Mouse (Mus musculus): Measurements from ENCODE around the gene Rad51b. TPM values are rescaled to one million over a fixed set of nuclear protein-coding genes. Genes with fewer than 3 reads are reported as not detected.

The Rad51b gene
- polyA plus RNA-seq, 1 experiment from 2014 or later: 6.4 TPM

DNA sequence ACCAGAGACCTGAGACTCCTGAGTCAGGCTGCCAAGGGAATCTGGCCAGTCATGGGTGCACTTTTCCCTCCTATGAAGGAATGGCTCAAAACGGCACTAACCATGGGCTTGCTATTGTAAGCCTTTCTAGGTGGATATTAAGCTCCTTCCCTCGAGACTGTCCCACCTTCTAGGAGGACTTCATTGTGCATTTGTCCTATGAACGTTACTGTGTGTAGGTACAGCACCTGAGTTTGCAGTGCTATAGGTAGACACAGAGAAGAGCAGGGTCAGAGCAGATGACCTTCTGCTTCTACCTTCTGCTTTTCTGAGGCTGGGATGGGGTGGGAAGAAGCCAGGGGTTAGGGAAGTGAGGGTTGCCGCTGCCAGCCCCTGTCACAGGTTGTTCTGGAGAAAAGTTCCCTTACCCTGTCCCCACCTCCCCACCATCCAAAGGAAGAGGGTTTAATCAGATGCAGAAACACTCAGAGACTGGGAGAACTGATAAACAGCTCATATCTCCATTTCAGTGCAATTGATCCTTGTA, 329.5 kb downstream of the Rad51b start:
- Histone ChIP-seq H3K4me1 (peaks cover 50% of the 10 kb centered on the region), H3K9me3 (no peaks in the 10 kb centered on the region), H3K4me3 (no peak overlapping the region), H3K27me3 (replicated peaks; ENCODE audit: low read depth, poor library complexity, severe bottlenecking) (no peaks in the 10 kb centered on the region), H3K27ac (replicated peaks) (peak overlapping the region; percentile 60), H3K36me3 (replicated peaks) (no peaks in the 10 kb centered on the region)
- 56% methylated on average over 4 of the region's 4 CpGs for WGBS
- no peak for DNase-seq (ENCODE audit: low spot score)

DNA sequence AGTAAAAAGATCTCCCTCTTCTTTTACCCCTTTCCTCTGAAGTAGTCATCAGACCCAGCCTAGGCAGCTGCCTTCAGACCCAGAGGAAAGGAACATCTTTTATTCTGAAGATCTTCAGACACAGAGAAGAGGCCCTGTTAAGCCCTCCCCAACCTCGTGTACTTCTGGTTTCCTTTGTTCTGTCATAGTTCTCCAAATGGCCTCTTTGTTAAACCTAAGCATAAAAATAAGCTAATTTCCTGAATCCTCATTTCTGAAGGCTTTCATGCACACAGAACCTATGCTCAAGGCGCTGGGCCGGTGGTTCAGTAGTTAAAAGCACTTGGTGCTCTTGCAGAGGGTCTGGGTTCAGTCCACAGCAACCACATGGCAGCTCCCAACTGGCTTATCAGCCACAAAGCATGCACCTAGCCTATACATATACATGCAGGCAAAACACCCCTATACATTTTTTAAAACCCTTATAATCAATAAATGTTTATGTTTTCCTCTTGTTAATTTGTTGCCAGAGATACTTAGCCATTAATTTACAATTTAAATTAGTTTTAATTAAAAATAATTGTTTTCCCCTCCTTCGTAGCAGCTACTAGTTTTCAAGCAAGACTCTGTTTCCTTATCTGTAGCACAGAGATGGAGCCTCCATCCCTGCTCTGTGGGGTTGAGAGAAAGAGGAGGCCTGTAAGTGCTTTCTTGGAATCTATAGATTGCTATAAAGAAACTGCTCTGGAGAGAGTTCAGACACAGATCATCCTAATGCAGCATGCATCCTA, 330.5 kb downstream of the Rad51b start:
- Histone ChIP-seq H3K4me3 (no peak overlapping the region), H3K27ac (replicated peaks) (peak overlapping the region; percentile 80), H3K9me3 (no peaks in the 10 kb centered on the region), H3K4me1 (peaks cover 50% of the 10 kb centered on the region), H3K27me3 (replicated peaks; ENCODE audit: low read depth, poor library complexity, severe bottlenecking) (no peaks in the 10 kb centered on the region), H3K36me3 (replicated peaks) (no peaks in the 10 kb centered on the region)
- WGBS: 56% methylated on average over 4 of the region's 4 CpGs
- DNase-seq (ENCODE audit: low spot score): no peak

DNA sequence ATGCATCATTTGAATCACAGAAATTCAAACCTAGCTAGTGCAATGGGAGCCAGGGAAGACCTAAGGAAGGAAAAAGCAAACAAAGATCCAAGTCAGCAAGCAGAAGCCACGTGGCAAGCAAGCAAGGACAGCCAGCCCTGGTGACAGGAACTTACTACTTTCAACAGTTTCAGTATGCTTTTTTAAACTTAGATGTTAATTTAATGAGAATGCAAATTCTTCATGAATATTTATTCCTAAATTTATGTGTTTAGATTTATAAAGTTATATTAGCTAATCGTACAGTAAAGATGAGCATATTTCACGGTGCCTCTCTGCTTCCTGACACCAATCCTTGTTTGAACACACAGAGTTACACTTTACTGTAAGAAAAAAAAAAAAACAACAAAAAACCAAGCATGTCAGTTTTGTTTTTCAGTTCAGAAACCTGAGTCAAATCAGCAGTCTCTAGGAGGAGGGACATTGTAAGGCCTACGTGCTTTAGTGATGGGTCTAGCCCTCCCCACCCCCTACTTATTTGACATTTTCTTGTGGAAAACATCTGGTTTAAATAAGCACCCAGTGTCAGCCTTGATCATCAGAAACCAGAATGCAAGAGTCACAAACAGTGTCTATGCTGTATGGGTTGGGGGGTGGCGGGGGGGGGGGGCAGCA, 331.2 kb downstream of the Rad51b start:
- no peaks in the 10 kb centered on the region for H3K27me3 ChIP-seq (replicated peaks; ENCODE audit: low read depth, poor library complexity, severe bottlenecking)
- H3K36me3 ChIP-seq (replicated peaks): no peaks in the 10 kb centered on the region
- H3K4me3 ChIP-seq: no peak overlapping the region
- peak overlapping the region; percentile 80 for H3K27ac ChIP-seq (replicated peaks)
- peaks cover 49% of the 10 kb centered on the region for H3K4me1 ChIP-seq
- WGBS: 48% methylated on average over 5 of the region's 5 CpGs
- peak; percentile 61 for DNase-seq (ENCODE audit: low spot score)
- H3K9me3 ChIP-seq: no peaks in the 10 kb centered on the region

DNA sequence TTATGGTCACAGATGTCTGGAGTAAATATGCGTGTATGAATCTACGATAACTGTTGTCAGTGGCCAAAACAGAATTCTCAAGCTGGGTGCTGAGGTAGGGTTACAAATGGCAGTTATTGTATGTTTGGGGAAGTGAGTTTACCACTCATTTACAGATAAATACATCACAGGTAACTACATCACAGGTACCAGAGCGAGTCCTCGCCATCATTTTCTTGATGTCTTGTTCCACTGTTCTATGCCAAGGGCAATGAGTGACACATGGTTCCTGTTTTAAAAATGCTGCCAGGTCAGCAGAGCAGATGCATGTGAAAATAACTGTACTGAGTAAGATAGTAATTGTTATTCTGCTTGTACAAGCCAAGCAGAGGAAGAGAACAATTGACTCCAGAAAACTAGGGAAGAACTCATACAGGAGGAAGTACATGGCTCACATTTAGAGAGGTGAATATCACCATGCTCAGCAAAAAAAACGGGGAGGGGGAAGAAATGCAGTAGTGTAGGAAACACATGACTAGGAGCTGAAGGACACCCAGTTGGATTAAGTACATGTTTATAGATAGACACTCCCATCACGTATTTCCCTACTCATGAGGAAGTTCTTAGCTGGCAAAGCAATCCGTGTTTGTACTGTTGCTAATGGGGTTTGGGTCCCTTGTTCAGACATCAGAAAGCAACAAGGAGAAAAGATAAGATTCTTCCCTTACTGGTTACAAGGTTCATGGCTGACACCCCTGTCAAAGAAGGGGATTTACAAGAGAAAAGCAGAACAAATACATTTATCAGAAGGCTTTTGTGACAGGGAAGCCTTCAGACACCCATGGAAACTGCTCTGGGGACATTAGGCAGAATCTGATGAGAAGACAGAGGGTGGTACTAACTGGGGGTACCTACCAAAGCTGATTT, 333.1 kb downstream of the Rad51b start:
- Histone ChIP-seq H3K4me1 (peaks cover 39% of the 10 kb centered on the region), H3K36me3 (replicated peaks) (no peaks in the 10 kb centered on the region), H3K27me3 (replicated peaks; ENCODE audit: low read depth, poor library complexity, severe bottlenecking) (no peaks in the 10 kb centered on the region), H3K4me3 (no peak overlapping the region), H3K9me3 (no peaks in the 10 kb centered on the region), H3K27ac (replicated peaks) (0 out of 2 replicates have a peak overlapping the region, but pooled peaks have one; percentile 40)
- 88% methylated on average over 7 of the region's 7 CpGs for WGBS
- DNase-seq (ENCODE audit: low spot score): no peak

DNA sequence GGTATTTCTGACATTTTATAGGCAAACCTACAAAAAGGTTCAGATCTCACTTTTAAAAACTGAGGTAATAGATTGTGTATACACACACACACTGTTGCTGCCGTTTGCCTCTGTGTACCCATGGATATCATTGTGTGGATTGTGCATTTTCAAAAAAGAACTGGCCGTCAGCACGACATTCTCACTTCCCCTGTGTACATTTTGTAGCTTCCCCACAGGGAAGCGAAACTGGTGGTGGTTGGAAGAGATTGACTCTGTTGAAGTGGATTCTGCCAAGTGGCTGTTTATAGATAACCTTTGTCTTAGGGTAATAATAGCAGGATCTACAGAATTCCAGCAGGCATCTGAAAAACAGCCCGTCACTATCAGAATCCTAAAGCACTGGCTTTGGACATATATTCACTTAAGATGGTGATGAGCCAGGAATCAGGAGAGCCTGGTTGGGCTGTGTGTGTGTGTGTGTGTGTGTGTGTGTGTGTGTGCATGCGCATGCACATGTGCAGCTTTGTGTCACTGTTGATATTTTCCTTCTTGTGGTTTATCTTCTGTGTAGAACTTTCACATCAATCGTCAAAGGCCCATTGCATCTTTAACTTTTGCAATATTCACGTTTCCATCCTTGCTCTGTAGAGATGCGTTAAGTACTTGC, 336.5 kb downstream of the Rad51b start:
- 90% methylated on average over 9 of the region's 9 CpGs for WGBS
- no peaks in the 10 kb centered on the region for H3K9me3 ChIP-seq
- H3K4me1 ChIP-seq: peaks cover 9% of the 10 kb centered on the region
- H3K27me3 ChIP-seq (replicated peaks; ENCODE audit: low read depth, poor library complexity, severe bottlenecking): no peaks in the 10 kb centered on the region
- H3K4me3 ChIP-seq: no peak overlapping the region
- H3K27ac ChIP-seq (replicated peaks): no peak overlapping the region
- DNase-seq (ENCODE audit: low spot score): no peak
- H3K36me3 ChIP-seq (replicated peaks): no peaks in the 10 kb centered on the region

DNA sequence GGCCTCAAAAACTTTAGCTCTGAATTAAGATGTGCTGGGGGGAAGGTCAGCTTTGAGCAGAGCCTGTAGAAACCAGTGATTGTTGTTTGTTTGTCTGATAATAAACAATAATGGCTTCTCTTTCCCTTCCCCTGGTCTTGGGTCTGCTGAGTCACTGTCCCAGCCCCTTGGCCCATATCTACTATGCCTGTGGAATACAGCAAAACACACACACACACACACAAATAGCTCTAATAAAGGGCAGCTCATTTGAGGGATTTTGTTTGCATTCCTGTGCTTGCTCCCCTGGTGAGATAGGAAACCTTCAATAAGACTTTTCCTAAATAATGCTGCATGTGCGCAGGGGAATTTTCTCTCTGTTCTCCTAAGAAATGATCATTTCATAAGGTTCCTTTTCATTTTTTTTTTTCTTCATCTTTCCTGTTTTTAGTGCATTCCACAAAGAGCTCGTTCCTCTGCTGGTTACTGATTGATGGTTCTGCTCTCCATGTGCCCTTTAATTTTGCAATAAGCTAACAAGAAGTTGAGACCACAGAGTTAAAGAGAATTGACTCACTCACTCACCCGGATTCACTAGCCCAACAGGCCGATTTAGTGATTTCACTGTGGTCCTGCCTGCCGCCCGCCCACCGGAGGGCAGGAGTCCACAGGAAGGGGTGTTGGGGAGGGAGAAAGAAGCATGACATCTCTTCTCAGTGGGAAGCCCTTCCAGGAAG, 344.6 kb downstream of the Rad51b start:
- 51% methylated on average over 7 of the region's 7 CpGs for WGBS
- no peak for DNase-seq (ENCODE audit: low spot score)
- Histone ChIP-seq H3K27ac (replicated peaks) (no peak overlapping the region), H3K9me3 (no peaks in the 10 kb centered on the region), H3K36me3 (replicated peaks) (no peaks in the 10 kb centered on the region), H3K4me3 (no peak overlapping the region), H3K4me1 (peaks cover 12% of the 10 kb centered on the region), H3K27me3 (replicated peaks; ENCODE audit: low read depth, poor library complexity, severe bottlenecking) (no peaks in the 10 kb centered on the region)

DNA sequence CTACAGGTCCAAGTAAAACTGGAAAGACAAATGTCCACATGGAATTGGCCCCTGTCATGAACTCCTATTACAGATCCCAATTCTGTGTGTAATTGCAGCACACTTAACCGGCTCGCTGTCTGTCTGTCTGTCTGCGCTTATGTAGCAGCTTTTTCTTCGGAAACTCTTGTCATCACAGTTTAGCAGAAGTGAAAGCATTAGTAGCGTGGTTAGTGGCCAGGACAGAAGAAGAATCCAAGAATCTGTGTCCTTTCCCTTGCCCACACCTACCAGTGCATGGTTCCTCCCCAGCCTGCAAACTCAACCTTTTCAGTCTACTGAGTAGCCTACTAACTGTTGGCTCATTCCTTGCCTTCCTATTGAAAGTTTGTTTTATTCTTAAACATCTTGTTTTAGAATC, 345.6 kb downstream of the Rad51b start:
- no peak overlapping the region for H3K27ac ChIP-seq (replicated peaks)
- 92% methylated on average over 5 of the region's 5 CpGs for WGBS

DNA sequence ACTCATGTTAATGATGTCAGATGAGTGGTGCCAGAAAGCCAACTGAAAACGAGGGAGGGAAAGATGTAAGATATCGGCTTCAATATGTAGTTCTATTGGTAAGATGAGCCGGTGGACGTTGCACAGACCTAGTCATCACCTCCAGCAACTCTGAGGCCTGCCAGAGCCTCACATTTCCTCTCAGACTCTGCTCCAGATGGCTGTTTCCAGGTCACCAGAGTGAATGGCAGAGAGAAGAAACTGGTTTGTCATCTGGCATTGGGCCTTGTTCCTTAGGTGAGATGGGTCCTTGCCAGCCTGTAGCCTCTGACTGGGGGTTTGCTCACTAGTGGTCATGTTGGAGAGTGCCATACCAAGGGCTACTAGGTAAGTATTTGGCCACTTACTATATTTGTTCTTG, 348.6 kb downstream of the Rad51b start:
- no peak overlapping the region for H3K4me3 ChIP-seq
- DNase-seq (ENCODE audit: low spot score): no peak
- H3K27ac ChIP-seq (replicated peaks): no peak overlapping the region
- no peaks in the 10 kb centered on the region for H3K27me3 ChIP-seq (replicated peaks; ENCODE audit: low read depth, poor library complexity, severe bottlenecking)
- H3K4me1 ChIP-seq: peaks cover 25% of the 10 kb centered on the region
- H3K36me3 ChIP-seq (replicated peaks): no peaks in the 10 kb centered on the region
- H3K9me3 ChIP-seq: no peaks in the 10 kb centered on the region
- 92% methylated on average over 4 of the region's 4 CpGs for WGBS

More for the DNA sequence above, 345.6 kb downstream of the Rad51b start:
- Histone ChIP-seq H3K27me3 (replicated peaks; ENCODE audit: low read depth, poor library complexity, severe bottlenecking) (no peaks in the 10 kb centered on the region), H3K36me3 (replicated peaks) (no peaks in the 10 kb centered on the region), H3K4me3 (no peak overlapping the region), H3K9me3 (no peaks in the 10 kb centered on the region), H3K4me1 (peaks cover 12% of the 10 kb centered on the region)
- DNase-seq (ENCODE audit: low spot score): no peak

DNA sequence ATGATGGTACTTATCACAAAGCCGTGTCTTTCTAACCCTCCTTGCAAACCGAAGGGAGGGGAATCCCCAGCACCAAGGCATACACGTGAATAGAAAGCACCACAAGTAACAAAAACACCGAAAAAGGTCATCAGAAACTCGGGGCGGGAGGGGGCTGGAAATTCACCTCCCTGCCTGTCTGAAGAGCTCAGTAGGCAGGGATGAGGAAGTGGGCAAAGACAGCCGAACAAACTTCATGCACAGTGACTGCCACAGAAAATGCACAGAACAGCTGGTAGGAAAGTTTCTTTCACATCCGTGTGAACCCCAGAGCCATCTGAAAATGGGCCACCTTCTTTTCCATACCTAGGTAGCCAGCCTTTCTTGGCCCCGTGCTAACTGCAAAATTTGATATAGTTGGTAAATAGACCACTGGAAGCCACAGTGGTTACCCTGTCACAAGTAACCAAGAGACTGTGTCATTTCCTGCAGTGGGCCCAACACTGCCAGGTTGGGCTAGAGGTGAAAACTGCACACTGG, 349.6 kb downstream of the Rad51b start:
- Histone ChIP-seq H3K4me1 (peaks cover 20% of the 10 kb centered on the region), H3K9me3 (no peaks in the 10 kb centered on the region), H3K27ac (replicated peaks) (0 out of 2 replicates have a peak overlapping the region, but pooled peaks have one; percentile 54), H3K36me3 (replicated peaks) (no peaks in the 10 kb centered on the region), H3K27me3 (replicated peaks; ENCODE audit: low read depth, poor library complexity, severe bottlenecking) (no peaks in the 10 kb centered on the region), H3K4me3 (no peak overlapping the region)
- no peak for DNase-seq (ENCODE audit: low spot score)
- WGBS: 86% methylated on average over 9 of the region's 9 CpGs

DNA sequence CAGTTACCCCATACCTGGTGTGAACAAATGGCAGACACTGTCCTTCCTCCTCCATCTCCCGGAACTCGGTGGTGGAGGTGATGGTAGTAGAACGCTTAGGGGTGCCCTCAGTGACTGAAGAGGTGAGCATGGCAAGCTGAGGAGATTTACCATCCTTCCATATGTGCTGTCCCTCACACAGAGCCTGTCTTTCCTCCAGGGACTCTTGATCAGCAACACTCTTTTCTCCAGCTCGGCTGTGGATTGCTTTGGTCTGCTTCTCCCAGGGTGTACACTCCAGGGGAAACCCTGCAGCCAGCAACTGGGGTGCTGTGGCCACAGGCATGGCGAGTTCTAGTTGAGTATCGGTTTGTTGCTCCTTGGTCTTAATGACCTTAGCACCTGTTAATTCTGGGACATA, 350.3 kb downstream of the Rad51b start:
- Histone ChIP-seq H3K27me3 (replicated peaks; ENCODE audit: low read depth, poor library complexity, severe bottlenecking) (no peaks in the 10 kb centered on the region), H3K27ac (replicated peaks) (peak overlapping the region; percentile 54)
- WGBS: 92% methylated on average over 6 of the region's 6 CpGs

DNA sequence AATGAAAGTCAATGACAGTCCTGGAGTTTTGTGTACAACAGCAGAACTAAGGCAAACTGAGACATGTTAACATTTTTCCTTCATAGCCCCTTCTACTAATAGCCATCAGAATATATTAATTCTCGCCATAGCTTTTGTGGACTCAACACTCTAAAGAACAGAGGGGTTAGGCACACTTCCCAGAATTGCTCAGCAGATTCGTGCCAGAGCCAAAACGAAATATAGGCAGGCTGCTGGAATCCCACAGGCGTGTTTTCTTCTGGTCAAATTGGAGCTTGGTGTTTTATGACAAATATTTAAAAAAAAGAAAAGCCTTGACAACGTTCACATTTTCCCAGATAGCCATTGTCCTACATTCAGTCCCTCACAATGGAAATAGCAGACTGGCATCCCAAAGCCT, 350.9 kb downstream of the Rad51b start:
- no peak overlapping the region for H3K27ac ChIP-seq (replicated peaks)
- H3K4me1 ChIP-seq: peaks cover 19% of the 10 kb centered on the region
- H3K36me3 ChIP-seq (replicated peaks): no peaks in the 10 kb centered on the region
- no peaks in the 10 kb centered on the region for H3K27me3 ChIP-seq (replicated peaks; ENCODE audit: low read depth, poor library complexity, severe bottlenecking)
- WGBS: 84% methylated on average over 5 of the region's 5 CpGs
- no peak overlapping the region for H3K4me3 ChIP-seq
- DNase-seq (ENCODE audit: low spot score): no peak
- H3K9me3 ChIP-seq: no peaks in the 10 kb centered on the region

More for the DNA sequence above, 350.3 kb downstream of the Rad51b start:
- Histone ChIP-seq H3K4me3 (no peak overlapping the region), H3K36me3 (replicated peaks) (no peaks in the 10 kb centered on the region), H3K9me3 (no peaks in the 10 kb centered on the region), H3K4me1 (peaks cover 16% of the 10 kb centered on the region)
- DNase-seq (ENCODE audit: low spot score): no peak

Data from embryonic facial prominence, embryonic 10.5 days (tissue).